In genomic region chr5:142812621-142812975, GRCm38 (mm10) we compare ENCODE assay signal across 7 mouse cellular contexts. TPM values are rescaled to one million over a fixed set of nuclear protein-coding genes. Genes with fewer than 3 reads are reported as not detected.
A peak's percentile ranks its signal among the peaks of the same experiment; 100 is the strongest.
DNase-seq lines count a peak whose midpoint lies in the region; ATAC-seq and TF ChIP-seq lines count a peak whose summit lies in the region.

No protein-coding gene starts in this region.

- no peak for TF ChIP-seq EP300 in stomach, postnatal 0 days (optimal IDR thresholded peaks at IDR 0.05)

- no peak for DNase-seq in lung, postnatal 10 days
- DNase-seq in forebrain, postnatal 0 days: no peak
- no peak for DNase-seq in liver, embryonic 13.5 days
- DNase-seq in stomach, postnatal 0 days (ENCODE audit: low spot score): no peak
- DNase-seq in layer of hippocampus, adult 11-12 months (ENCODE audit: low spot score): no peak
- DNase-seq in urinary bladder, adult 18-20 months (ENCODE audit: low spot score in 2 of 2): no peak

- H3K9me3 ChIP-seq in lung, embryonic 15.5 days: no peaks in the 10 kb centered on the region
- H3K9me3 ChIP-seq in forebrain, postnatal 0 days (ENCODE audit: low read length): no peaks in the 10 kb centered on the region
- no peaks in the 10 kb centered on the region for H3K9me3 ChIP-seq in liver, embryonic 13.5 days (replicated peaks)
- H3K9me3 ChIP-seq in stomach, postnatal 0 days (ENCODE audit: control insufficient read depth, low read length): no peaks in the 10 kb centered on the region

- peak overlapping the region; percentile 91 for H3K4me2 ChIP-seq in lung, embryonic 15.5 days
- peak overlapping the region; percentile 93 for H3K4me2 ChIP-seq in forebrain, postnatal 0 days (ENCODE audit: low read depth)
- H3K4me2 ChIP-seq in liver, embryonic 13.5 days: peak overlapping the region; percentile 68
- H3K4me2 ChIP-seq in stomach, postnatal 0 days (replicated peaks; ENCODE audit: low read depth): peak overlapping the region; percentile 98

- 14% methylated on average over 8 of the region's 8 CpGs for WGBS in lung, embryonic 15.5 days
- under 1% methylated on average over 8 of the region's 8 CpGs for whole genome bisulfite sequencing in forebrain, postnatal 0 days
- WGBS in liver, embryonic 13.5 days (ENCODE audit: insufficient replicate concordance): 44% methylated on average over 8 of the region's 8 CpGs
- WGBS in stomach, postnatal 0 days: 16% methylated on average over 8 of the region's 8 CpGs

- peak overlapping the region; percentile 100 for H3K27ac ChIP-seq in lung, embryonic 15.5 days
- H3K27ac ChIP-seq in forebrain, postnatal 0 days (ENCODE audit: low read depth, low read length): peak overlapping the region; percentile 100
- H3K27ac ChIP-seq in liver, embryonic 13.5 days: no peak overlapping the region
- peak overlapping the region; percentile 100 for H3K27ac ChIP-seq in stomach, postnatal 0 days (replicated peaks)

- peak overlapping the region; percentile 99 for H3K9ac ChIP-seq in lung, embryonic 15.5 days
- peak overlapping the region; percentile 100 for H3K9ac ChIP-seq in forebrain, postnatal 0 days
- peak overlapping the region; percentile 77; the same call in 1 of the 2 replicates for H3K9ac ChIP-seq in liver, embryonic 13.5 days
- peak overlapping the region; percentile 100 for H3K9ac ChIP-seq in stomach, postnatal 0 days (ENCODE audit: low read length)

- peaks cover 8% of the 10 kb centered on the region; the same call in 1 of the 2 replicates for H3K36me3 ChIP-seq in lung, embryonic 15.5 days
- H3K36me3 ChIP-seq in forebrain, postnatal 0 days (ENCODE audit: insufficient read depth): peaks cover 13% of the 10 kb centered on the region
- H3K36me3 ChIP-seq in liver, embryonic 13.5 days: no peaks in the 10 kb centered on the region
- no peaks in the 10 kb centered on the region for H3K36me3 ChIP-seq in stomach, postnatal 0 days (ENCODE audit: control insufficient read depth, insufficient read depth, low read length)

- peaks cover 33% of the 10 kb centered on the region for H3K4me1 ChIP-seq in lung, embryonic 15.5 days
- H3K4me1 ChIP-seq in forebrain, postnatal 0 days (ENCODE audit: insufficient read depth): peaks cover 30% of the 10 kb centered on the region
- H3K4me1 ChIP-seq in liver, embryonic 13.5 days (replicated peaks): peaks cover 54% of the 10 kb centered on the region
- peaks cover 4% of the 10 kb centered on the region for H3K4me1 ChIP-seq in stomach, postnatal 0 days (replicated peaks; ENCODE audit: control insufficient read depth, insufficient read depth)

- H3K27me3 ChIP-seq in lung, embryonic 15.5 days: no peaks in the 10 kb centered on the region
- H3K27me3 ChIP-seq in forebrain, postnatal 0 days (ENCODE audit: insufficient read depth, low read length): no peaks in the 10 kb centered on the region
- peaks cover 87% of the 10 kb centered on the region for H3K27me3 ChIP-seq in liver, embryonic 13.5 days
- H3K27me3 ChIP-seq in stomach, postnatal 0 days (ENCODE audit: control insufficient read depth, insufficient read depth, low read length): no peaks in the 10 kb centered on the region

- TF ChIP-seq CTCF in forebrain, postnatal 0 days (IDR thresholded peaks at IDR 0.05; ENCODE audit: low read depth): no peak
- no peak for TF ChIP-seq CTCF in stomach, postnatal 0 days (IDR thresholded peaks at IDR 0.05; ENCODE audit: low read depth)

- peak overlapping the region; percentile 88 for H3K4me3 ChIP-seq in lung, embryonic 15.5 days
- peak overlapping the region; percentile 83 for H3K4me3 ChIP-seq in forebrain, postnatal 0 days (ENCODE audit: low read depth, low read length)
- H3K4me3 ChIP-seq in liver, embryonic 13.5 days (replicated peaks): 0 out of 2 replicates have a peak overlapping the region, but pooled peaks have one; percentile 64
- peak overlapping the region; percentile 99 for H3K4me3 ChIP-seq in stomach, postnatal 0 days (ENCODE audit: low read depth, low read length)

- ATAC-seq in lung, embryonic 15.5 days (ENCODE audit: borderline replicate concordance, extremely low read depth, low FRiP score, low TSS enrichment): no peak
- ATAC-seq in forebrain, postnatal 0 days: no peak
- no peak for ATAC-seq in liver, embryonic 13.5 days (ENCODE audit: low read depth)
- no peak for ATAC-seq in stomach, postnatal 0 days (ENCODE audit: low FRiP score, low TSS enrichment)

RNA-seq across cellular contexts. Expression of gene Tnrc18, which starts 4.9 kb away (rescaled TPM):
- polyA plus RNA-seq in lung, embryonic 15.5 days (2015; fragmentation: Nextera tagmentation; extraction: Ambion mirVana): 30.7 and 32.3 TPM in 2 replicates
- total RNA-seq in forebrain, postnatal 0 days (2014; rRNA removed): 99.7 and 116 TPM in 2 replicates
- 14.9 and 23.4 TPM in 2 replicates for polyA plus RNA-seq in forebrain, postnatal 0 days (2015; fragmentation: Nextera tagmentation; extraction: Ambion mirVana)
- polyA plus RNA-seq in liver, embryonic 13.5 days (2015; fragmentation: Nextera tagmentation; extraction: Ambion mirVana): 2.4 and 2.5 TPM in 2 replicates
- 12.0 and 12.5 TPM in 2 replicates for polyA plus RNA-seq in stomach, postnatal 0 days (2015; fragmentation: Nextera tagmentation; extraction: Ambion mirVana)
